Mouse (Mus musculus) heart, adult 2 months (tissue): Measurements from ENCODE around the gene Nudt4. TPM values are rescaled to one million over a fixed set of nuclear protein-coding genes. Genes with fewer than 3 reads are reported as not detected.

Experiments
- DNase-seq, 2 experiments: peaks; one replicate each; pipeline ENCODE4 v3.0.0; 2021
- H3K27ac ChIP-seq: fragments of 200-600 bp; 2 replicates; pipeline ENCODE4 v1.8.1; 2022
- H3K27me3 ChIP-seq: fragments of 200-500 bp; 2 replicates; pipeline ENCODE4 v1.6.1; 2012; ENCODE audit warnings: mild to moderate bottlenecking, low read length, inconsistent platforms, mixed read lengths; ENCODE audit not compliant: control insufficient read depth, insufficient read depth
- H3K36me3 ChIP-seq: fragments of 200-500 bp; 2 replicates; pipeline ENCODE4 v1.6.1; 2012; ENCODE audit warnings: low read length, inconsistent platforms; ENCODE audit not compliant: control insufficient read depth, insufficient read depth
- H3K4me1 ChIP-seq: fragments of 200-500 bp; 2 replicates; pipeline ENCODE4 v1.6.1; 2011; ENCODE audit warnings: low read length; ENCODE audit not compliant: control insufficient read depth, insufficient read depth
- H3K4me3 ChIP-seq: fragments of 200-600 bp; 2 replicates; pipeline ENCODE4 v1.8.1; 2022
- H3K79me2 ChIP-seq: fragments of 200-500 bp; replicated peaks from 2 replicates; pipeline ENCODE4 v1.6.1; 2012; ENCODE audit warnings: mild to moderate bottlenecking, inconsistent platforms, low read length, moderate library complexity, mixed read lengths; ENCODE audit not compliant: control insufficient read depth, insufficient read depth
- H3K9ac ChIP-seq: fragments of 200-500 bp; 2 replicates; pipeline ENCODE4 v1.6.1; 2012; ENCODE audit warnings: low read depth, mild to moderate bottlenecking, control low read depth, inconsistent platforms, low read length, mixed read lengths
- CTCF ChIP-seq: fragments of 200-600 bp; IDR thresholded peaks from 2 replicates; pipeline ENCODE4 v1.8.1; 2022; ENCODE audit warnings: antibody characterized with exemption, mild to moderate bottlenecking, moderate library complexity
- EP300 ChIP-seq: fragments of 200-500 bp; IDR thresholded peaks from 2 replicates; pipeline ENCODE4 v1.6.1; 2011; ENCODE audit warnings: low read depth, low read length, control low read depth; ENCODE audit not compliant: insufficient read depth
- POLR2A ChIP-seq: fragments of 200-500 bp; IDR thresholded peaks from 2 replicates; pipeline ENCODE4 v1.6.1; 2011; ENCODE audit warnings: mild to moderate bottlenecking, low read depth, low read length, control low read depth; ENCODE audit not compliant: insufficient read depth
- WGBS: fragments of 180-500 bp; shearing (Covaris S2); methylation state at CpG from one replicate; pipeline ENCODE4 v1.1.7; 2018; 5-methylcytosine and 5-hydroxymethylcytosine counted together
- intact Hi-C: fragments of 180-260 bp; cut with DNase I; formaldehyde crosslinking; loops from one replicate; pipeline ENCODE4 v1.15.1; 2025
- microRNA-seq, 2 experiments: library from miRNA; unstranded; fragments of <30 nt; microRNA quantifications; one replicate each; pipeline ENCODE4 v1.2.0; 2021
- polyA plus RNA-seq: library from polyadenylated mRNA; depleted of rRNA; stranded (reverse); fragments of >200 nt; gene quantifications from 2 replicates; pipeline ENCODE4 v1.2.3, GENCODE M21; 2012; rRNA removed
- total RNA-seq, 2 experiments: library from RNA; stranded (reverse); gene quantifications; 2 replicates each; pipeline ENCODE4 v1.2.3; 2021

The Nudt4 gene
- total and polyA plus RNA-seq, 3 experiments = 48.8 to 349 (median 328) TPM

- DNase-seq = no peak
- peak overlapping the region; percentile 92 for H3K27ac ChIP-seq
- peaks cover 5% of the 10 kb centered on the region; the same call in 1 of the 2 replicates for H3K36me3 ChIP-seq
- intact Hi-C loops = loop anchor here (2.0 to 5.0 kb wide), 3 partner anchors 14 to 436 kb away; partner anchors contain the start of gene Ube2n
- H3K4me1 ChIP-seq = peaks cover 2% of the 10 kb centered on the region; the same call in 1 of the 2 replicates
- WGBS = 2% methylated on average over 7 of the region's 7 CpGs
- H3K9ac ChIP-seq = peak overlapping the region; percentile 78
- no peaks in the 10 kb centered on the region for H3K79me2 ChIP-seq
- peak overlapping the region; percentile 74 for H3K4me3 ChIP-seq
- TF ChIP-seq EP300 (no peak), POLR2A (no peak), CTCF (no peak)
- no peaks in the 10 kb centered on the region for H3K27me3 ChIP-seq
These were observed 62.9 kb downstream of the Nudt4 start for GRCm38 (mm10) chr10:95501033-95501432.

Small RNA genes lying within 50 kb of the gene (microRNA-seq; reads per million reads assigned to microRNA genes)
- gene Mir3058 = 33.6 to 76.9 reads per million in 2 experiments

Other genes starting within 250 kb of the Nudt4 start
- gene Cradd, start 240.0 kb downstream of the Nudt4 start, total RNA-seq = 10 to 100 TPM in 1 of 2 experiments, 1 to 10 TPM in 1; 9.9 to 10.3 TPM
- gene Cradd, start 240.0 kb downstream of the Nudt4 start, polyA plus RNA-seq = 15.1 and 15.7 TPM in 2 replicates
- 10 to 100 TPM; 49.9 to 62.4 TPM for gene Socs2, start 147.0 kb downstream of the Nudt4 start, total RNA-seq
- gene Socs2, start 147.0 kb downstream of the Nudt4 start, polyA plus RNA-seq = 30.5 and 37.7 TPM in 2 replicates
- gene Mrpl42, start 62.2 kb downstream of the Nudt4 start, total RNA-seq = 100 to 1,000 TPM; 426 to 448 TPM
- gene Mrpl42, start 62.2 kb downstream of the Nudt4 start, polyA plus RNA-seq = 684 and 1,165 TPM in 2 replicates
- 10 to 100 TPM; 89.5 to 89.7 TPM for gene Ube2n, start 49.0 kb downstream of the Nudt4 start, total RNA-seq
- gene Ube2n, start 49.0 kb downstream of the Nudt4 start, polyA plus RNA-seq = 48.8 and 98.2 TPM in 2 replicates
- not detected for gene Anapc15-ps, start 109.3 kb upstream of the Nudt4 start, total RNA-seq
- gene Anapc15-ps, start 109.3 kb upstream of the Nudt4 start, polyA plus RNA-seq = not detected in 2 replicates